Mouse (Mus musculus) embryonic facial prominence, embryonic 12.5 days (tissue): ENCODE data around the gene Gm21366. TPM values are rescaled to one million over a fixed set of nuclear protein-coding genes. Genes with fewer than 3 reads are reported as not detected.
"Not testable (repeated sequence)": the region's sequence is repeated elsewhere in the genome, so short reads cannot be mapped to it uniquely, and the experiment has no call there.

ENCODE experiments used
- ATAC-seq: fragments of 200-750 bp; cut with Nextera tagmentation; 2 replicates; pipeline ENCODE4 v1.8.0; 2017; ENCODE audit not compliant: insufficient number of reproducible peaks, insufficient read depth, low FRiP score, low TSS enrichment
- H3K27ac ChIP-seq: fragments of 300-500 bp; sonication (generic); 2 replicates; pipeline ENCODE4 v1.5.1; 2016; ENCODE audit warnings: mild to moderate bottlenecking
- H3K27me3 ChIP-seq: fragments of 300-500 bp; sonication (generic); 2 replicates; pipeline ENCODE4 v1.6.1; 2016; ENCODE audit warnings: mild to moderate bottlenecking, moderate library complexity
- H3K36me3 ChIP-seq: fragments of 300-500 bp; sonication (generic); 2 replicates; pipeline ENCODE4 v1.6.1; 2016; ENCODE audit warnings: mild to moderate bottlenecking
- H3K4me1 ChIP-seq: fragments of 300-500 bp; sonication (generic); 2 replicates; pipeline ENCODE4 v1.6.1; 2016
- H3K4me2 ChIP-seq: fragments of 300-500 bp; sonication (generic); replicated peaks from 2 replicates; pipeline ENCODE4 v1.6.1; 2016; ENCODE audit warnings: mild to moderate bottlenecking, moderate library complexity
- H3K4me3 ChIP-seq: fragments of 300-500 bp; sonication (generic); 2 replicates; pipeline ENCODE4 v1.5.1; 2016; ENCODE audit warnings: mild to moderate bottlenecking
- H3K9ac ChIP-seq: fragments of 300-500 bp; sonication (generic); 2 replicates; pipeline ENCODE4 v1.6.1; 2016; ENCODE audit warnings: mild to moderate bottlenecking, moderate library complexity
- H3K9me3 ChIP-seq: fragments of 300-500 bp; sonication (generic); 2 replicates; pipeline ENCODE4 v1.6.1; 2016; ENCODE audit warnings: mild to moderate bottlenecking, moderate library complexity
- WGBS: fragments of 180-500 bp; shearing (Covaris S2); methylation state at CpG from one replicate; pipeline ENCODE4 v1.1.7; 2016; 5-methylcytosine and 5-hydroxymethylcytosine counted together
- polyA plus RNA-seq: library from polyadenylated mRNA; unstranded; fragments of >200 nt; fragmentation: Nextera tagmentation; extraction: Ambion mirVana; gene quantifications from 2 replicates; pipeline ENCODE4 v1.2.1, GENCODE M21; 2016

Gm21366 gene
- not detected in 2 replicates for polyA plus RNA-seq

GRCm38 (mm10) chrY:22861156-22861555 is at the start of gene Gm21366:
Gm21366 (minus strand) TSS chrY:22861256.
- H3K4me3 ChIP-seq, H3K27me3 ChIP-seq, H3K9me3 ChIP-seq, ATAC-seq, H3K27ac ChIP-seq, H3K4me1 ChIP-seq, H3K36me3 ChIP-seq, H3K9ac ChIP-seq, H3K4me2 ChIP-seq: not testable (repeated sequence)
- WGBS = no CpG with 5 or more reads among the region's 6 CpGs
